Mouse (Mus musculus) right cerebral cortex, postnatal 36 days (tissue): ENCODE results near the gene Duoxa2.

Source experiments
- DNase-seq, 2 experiments: peaks; one replicate each; pipeline ENCODE4 v3.0.0; 2022; ENCODE audit warnings: low spot score in 2 of 2, mixed read lengths in 1 of 2

Gene Duoxa2

GRCm38 (mm10) chr2:122298596-122299490 is at the start of gene Duoxa2:
TSS of gene Duoxa2 (plus strand) at chr2:122298900.
- no peak for DNase-seq

GRCm38 (mm10) chr2:122255997-122256396 is 42.7 kb upstream of the Duoxa2 start:
- DNase-seq, result peak; percentile 17 to 20

GRCm38 (mm10) chr2:122260729-122261128 is 38.0 kb upstream of the Duoxa2 start:
- DNase-seq, result no peak

- no peak for DNase-seq
Measured at GRCm38 (mm10) chr2:122264690-122265089, 34.0 kb upstream of the Duoxa2 start.

- no peak for DNase-seq
Measured at GRCm38 (mm10) chr2:122266407-122267193, 32.1 kb upstream of the Duoxa2 start.

- no peak for DNase-seq
Measured at GRCm38 (mm10) chr2:122278769-122279168, 19.9 kb upstream of the Duoxa2 start.

GRCm38 (mm10) chr2:122284091-122284490 is 14.6 kb upstream of the Duoxa2 start:
- DNase-seq, result no peak

GRCm38 (mm10) chr2:122286137-122286536 is 12.6 kb upstream of the Duoxa2 start:
- no peak for DNase-seq

- no peak for DNase-seq
Measured at GRCm38 (mm10) chr2:122294916-122295315, 3.8 kb upstream of the Duoxa2 start.

- DNase-seq, result no peak
Measured at GRCm38 (mm10) chr2:122297271-122298095, 1.2 kb upstream of the Duoxa2 start.

- no peak for DNase-seq
Measured at GRCm38 (mm10) chr2:122298096-122298499, 602 bp upstream of the Duoxa2 start, which contains the start of gene Duox2. TSS of gene Duox2 (minus strand) at chr2:122298449.

GRCm38 (mm10) chr2:122299911-122300655 is 1.4 kb downstream of the Duoxa2 start:
- no peak for DNase-seq

GRCm38 (mm10) chr2:122300656-122301020 is 1.9 kb downstream of the Duoxa2 start:
- DNase-seq, result no peak

- DNase-seq, result no peak
Measured at GRCm38 (mm10) chr2:122301081-122301920, 2.6 kb downstream of the Duoxa2 start.

- no peak for DNase-seq
Measured at GRCm38 (mm10) chr2:122301921-122302573, 3.3 kb downstream of the Duoxa2 start.

GRCm38 (mm10) chr2:122302574-122303241 is 4.0 kb downstream of the Duoxa2 start:
- DNase-seq, result peak in 1 of 2 experiments; percentile 30

- no peak for DNase-seq
Measured at GRCm38 (mm10) chr2:122304544-122304943, 5.8 kb downstream of the Duoxa2 start.

- no peak for DNase-seq
Measured at GRCm38 (mm10) chr2:122305097-122305892, 6.6 kb downstream of the Duoxa2 start.
